Mouse (Mus musculus) forebrain, embryonic 15.5 days (tissue): ENCODE measurements at regions not wholly inside any gene's neighbourhood (a gene's known extent, or its start where the extent isn't known, plus 50 kb on each side); places are given as distances from the start of the nearest gene placed in this dataset.

Experiments used
- ATAC-seq: fragments of 200-750 bp; cut with Nextera tagmentation; replicated peaks from 2 replicates; pipeline ENCODE4 v1.8.0; 2017; ENCODE audit warnings: mild to moderate bottlenecking, moderate TSS enrichment, moderate library complexity
- H3K27ac ChIP-seq: fragments of 300-500 bp; sonication (generic); replicated peaks from 2 replicates; pipeline ENCODE4 v1.5.1; 2015; ENCODE audit warnings: mild to moderate bottlenecking, inconsistent platforms
- H3K27me3 ChIP-seq: fragments of 300-500 bp; sonication (generic); 2 replicates; pipeline ENCODE4 v1.6.1; 2015; ENCODE audit warnings: inconsistent platforms
- H3K36me3 ChIP-seq: fragments of 300-500 bp; sonication (generic); 2 replicates; pipeline ENCODE4 v1.6.1; 2015; ENCODE audit warnings: mild to moderate bottlenecking, inconsistent platforms
- H3K4me1 ChIP-seq: fragments of 300-500 bp; sonication (generic); 2 replicates; pipeline ENCODE4 v1.6.1; 2015; ENCODE audit warnings: inconsistent platforms
- H3K4me2 ChIP-seq: fragments of 300-500 bp; sonication (generic); replicated peaks from 2 replicates; pipeline ENCODE4 v1.6.1; 2015; ENCODE audit warnings: mild to moderate bottlenecking, inconsistent platforms
- H3K4me3 ChIP-seq: fragments of 300-500 bp; sonication (generic); 2 replicates; pipeline ENCODE4 v1.5.1; 2015; ENCODE audit warnings: mild to moderate bottlenecking, inconsistent platforms
- H3K9ac ChIP-seq: fragments of 300-500 bp; sonication (generic); replicated peaks from 2 replicates; pipeline ENCODE4 v1.6.1; 2015; ENCODE audit warnings: mild to moderate bottlenecking, inconsistent platforms
- H3K9me3 ChIP-seq: fragments of 300-500 bp; sonication (generic); 2 replicates; pipeline ENCODE4 v1.6.1; 2016; ENCODE audit warnings: inconsistent platforms
- WGBS: fragments of 180-500 bp; shearing (Covaris S2); methylation state at CpG from one replicate; pipeline ENCODE4 v1.1.7; 2015; ENCODE audit warnings: mixed read lengths; 5-methylcytosine and 5-hydroxymethylcytosine counted together

DNA sequence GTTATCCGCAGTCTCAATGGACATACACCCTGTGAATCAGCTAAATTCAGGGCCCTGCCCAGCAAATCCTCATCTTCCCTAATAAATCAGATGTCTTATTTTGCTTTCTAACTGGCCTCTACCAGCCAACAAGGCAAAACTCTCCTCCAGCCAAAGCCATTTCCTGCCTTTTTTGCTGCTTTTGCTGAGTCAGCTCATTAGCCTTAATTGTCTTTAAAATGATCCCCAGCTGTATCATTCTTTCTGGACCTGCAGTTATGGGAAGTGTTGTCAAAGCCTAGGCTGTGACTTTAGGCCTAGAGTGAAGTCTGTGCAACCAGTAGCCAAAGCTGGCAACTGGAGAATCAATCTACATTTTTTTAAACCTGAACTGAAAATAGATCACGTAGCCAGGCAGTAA, 81.4 kb downstream of the Mtpn start:
- no peaks in the 10 kb centered on the region for H3K4me1 ChIP-seq
- H3K27me3 ChIP-seq = no peaks in the 10 kb centered on the region
- H3K9me3 ChIP-seq = no peaks in the 10 kb centered on the region
- 90% methylated on average over 2 of the region's 2 CpGs for WGBS
- ATAC-seq = no peak
- H3K9ac ChIP-seq = no peak overlapping the region
- H3K4me2 ChIP-seq = no peak overlapping the region
- H3K27ac ChIP-seq = no peak overlapping the region
- H3K36me3 ChIP-seq = no peaks in the 10 kb centered on the region
- no peak overlapping the region for H3K4me3 ChIP-seq

- no peaks in the 10 kb centered on the region for H3K4me1 ChIP-seq
- H3K27me3 ChIP-seq = no peaks in the 10 kb centered on the region
- 94% methylated on average over 1 of the region's 1 CpGs for WGBS
- no peaks in the 10 kb centered on the region for H3K36me3 ChIP-seq
- no peak for ATAC-seq
- no peaks in the 10 kb centered on the region for H3K9me3 ChIP-seq
- no peak overlapping the region for H3K4me3 ChIP-seq
- H3K9ac ChIP-seq = no peak overlapping the region
- H3K4me2 ChIP-seq = no peak overlapping the region
- no peak overlapping the region for H3K27ac ChIP-seq
Measured at GRCm38 (mm10) chr6:35445007-35445406, 94.7 kb downstream of the Mtpn start.

GRCm38 (mm10) chr6:35426301-35426700, 100.4 kb upstream of the Fam180a start:
- no peak overlapping the region for H3K9ac ChIP-seq
- no peak for ATAC-seq
- H3K4me3 ChIP-seq = no peak overlapping the region
- H3K4me1 ChIP-seq = no peaks in the 10 kb centered on the region
- no peaks in the 10 kb centered on the region for H3K27me3 ChIP-seq
- 56% methylated on average over 3 of the region's 3 CpGs for WGBS
- H3K27ac ChIP-seq = no peak overlapping the region
- no peaks in the 10 kb centered on the region for H3K9me3 ChIP-seq
- no peak overlapping the region for H3K4me2 ChIP-seq
- H3K36me3 ChIP-seq = no peaks in the 10 kb centered on the region

DNA sequence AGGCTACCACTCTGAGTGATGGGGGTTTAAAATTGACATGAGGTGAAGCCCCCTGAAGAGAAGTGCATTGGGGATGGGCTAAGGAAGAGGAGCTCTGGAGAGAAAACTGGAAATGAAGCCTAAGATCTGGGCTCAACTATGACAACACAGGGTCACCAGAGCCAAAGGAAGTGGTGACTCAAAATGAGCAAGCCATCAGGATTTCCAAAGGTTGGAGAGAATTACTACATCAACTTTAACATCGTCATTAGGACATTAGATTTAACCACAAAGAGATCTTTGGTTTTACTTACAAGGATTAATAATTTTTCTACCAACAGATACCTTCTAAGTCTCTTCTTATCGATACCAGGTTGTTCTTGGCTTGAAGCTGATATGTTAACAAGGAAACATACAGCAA, 98.6 kb upstream of the Fam180a start:
- H3K4me1 ChIP-seq = no peaks in the 10 kb centered on the region
- 85% methylated on average over 2 of the region's 2 CpGs for WGBS
- no peak overlapping the region for H3K4me3 ChIP-seq
- no peaks in the 10 kb centered on the region for H3K9me3 ChIP-seq
- H3K27me3 ChIP-seq = no peaks in the 10 kb centered on the region
- no peak overlapping the region for H3K4me2 ChIP-seq
- no peaks in the 10 kb centered on the region for H3K36me3 ChIP-seq
- H3K9ac ChIP-seq = no peak overlapping the region
- H3K27ac ChIP-seq = no peak overlapping the region
- no peak for ATAC-seq

DNA sequence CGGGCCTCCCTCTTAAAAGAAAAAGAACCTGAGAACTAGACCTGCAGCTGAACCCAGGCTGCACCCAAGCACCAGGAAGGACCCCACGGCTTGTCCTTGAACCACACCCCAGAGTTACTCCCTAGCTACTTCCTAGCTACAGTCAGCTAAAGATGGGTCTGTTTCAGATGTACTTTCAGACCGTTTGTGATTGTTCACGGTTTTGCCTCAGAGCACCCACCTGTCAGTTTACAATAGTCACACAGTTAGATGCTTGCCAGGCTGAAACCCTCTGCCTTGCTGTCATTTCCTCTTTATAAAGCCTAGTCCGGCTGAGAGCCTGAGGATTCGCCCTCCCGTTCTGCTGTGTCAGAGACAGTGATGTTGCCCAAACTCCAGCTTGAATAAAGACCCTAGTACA, 95.0 kb upstream of the Fam180a start:
- Histone ChIP-seq H3K27me3 (no peaks in the 10 kb centered on the region), H3K4me3 (no peak overlapping the region), H3K4me1 (no peaks in the 10 kb centered on the region), H3K9ac (no peak overlapping the region), H3K27ac (no peak overlapping the region), H3K9me3 (no peaks in the 10 kb centered on the region), H3K4me2 (no peak overlapping the region), H3K36me3 (no peaks in the 10 kb centered on the region)
- 89% methylated on average over 7 of the region's 7 CpGs for WGBS
- no peak for ATAC-seq

DNA sequence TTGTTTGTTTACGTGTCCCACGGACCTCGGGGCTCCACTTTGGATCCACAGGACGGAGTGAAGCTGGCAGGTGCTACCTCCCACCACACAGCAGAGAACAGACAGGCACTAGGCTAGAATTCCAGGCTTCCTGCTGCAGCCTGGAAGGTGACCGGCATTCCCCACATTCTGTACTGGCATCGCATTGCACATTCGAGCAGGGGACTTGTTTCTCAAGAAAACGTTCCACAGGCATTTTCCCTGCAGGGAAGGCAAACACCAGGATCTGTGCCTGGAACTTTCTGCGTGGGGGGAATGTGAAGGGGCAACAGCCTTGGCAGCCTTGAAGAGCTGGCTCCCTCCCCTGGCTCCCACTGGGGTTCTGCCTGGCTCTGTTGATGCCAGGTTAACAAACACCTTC, 79.1 kb upstream of the Fam180a start:
- no peak for ATAC-seq
- Histone ChIP-seq H3K27me3 (no peaks in the 10 kb centered on the region), H3K4me1 (no peaks in the 10 kb centered on the region), H3K9me3 (no peaks in the 10 kb centered on the region), H3K4me2 (no peak overlapping the region), H3K9ac (no peak overlapping the region), H3K36me3 (no peaks in the 10 kb centered on the region), H3K4me3 (no peak overlapping the region), H3K27ac (no peak overlapping the region)
- 80% methylated on average over 9 of the region's 9 CpGs for WGBS

DNA sequence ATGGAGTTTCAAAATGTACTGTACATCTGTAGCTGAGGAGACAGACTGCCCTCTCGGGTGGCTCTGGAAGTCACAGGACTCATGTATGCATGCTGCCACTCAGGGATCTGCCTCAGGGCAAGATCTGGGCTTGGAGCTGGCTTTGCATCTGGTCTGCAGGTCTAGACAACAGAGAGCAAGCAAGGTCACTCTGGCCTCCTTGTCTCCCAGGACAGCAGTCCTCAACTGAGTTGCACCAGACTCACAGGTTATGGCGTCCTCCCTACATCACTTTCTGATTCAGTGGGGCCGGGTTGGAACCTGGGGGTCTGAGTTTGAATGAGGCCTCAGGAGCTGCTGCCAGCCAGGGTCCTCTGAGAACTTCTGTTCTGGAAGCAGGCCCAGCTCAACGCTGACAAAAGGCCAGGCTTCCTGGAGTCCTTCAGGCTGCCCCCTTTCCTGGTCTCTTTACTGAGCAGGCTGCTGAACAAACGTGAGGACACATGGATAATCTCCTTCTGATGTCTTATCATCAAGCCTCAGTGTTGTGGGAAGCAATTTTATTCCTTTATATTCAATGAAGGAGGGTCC, 77.5 kb upstream of the Fam180a start:
- WGBS = 82% methylated on average over 5 of the region's 5 CpGs
- Histone ChIP-seq H3K27ac (no peak overlapping the region), H3K4me1 (no peaks in the 10 kb centered on the region), H3K4me2 (no peak overlapping the region), H3K9ac (no peak overlapping the region), H3K9me3 (no peaks in the 10 kb centered on the region), H3K27me3 (no peaks in the 10 kb centered on the region), H3K36me3 (no peaks in the 10 kb centered on the region), H3K4me3 (no peak overlapping the region)
- ATAC-seq = no peak

- no peak for ATAC-seq
- no peak overlapping the region for H3K4me2 ChIP-seq
Measured at GRCm38 (mm10) chr6:35395726-35396125, 69.8 kb upstream of the Fam180a start.

DNA sequence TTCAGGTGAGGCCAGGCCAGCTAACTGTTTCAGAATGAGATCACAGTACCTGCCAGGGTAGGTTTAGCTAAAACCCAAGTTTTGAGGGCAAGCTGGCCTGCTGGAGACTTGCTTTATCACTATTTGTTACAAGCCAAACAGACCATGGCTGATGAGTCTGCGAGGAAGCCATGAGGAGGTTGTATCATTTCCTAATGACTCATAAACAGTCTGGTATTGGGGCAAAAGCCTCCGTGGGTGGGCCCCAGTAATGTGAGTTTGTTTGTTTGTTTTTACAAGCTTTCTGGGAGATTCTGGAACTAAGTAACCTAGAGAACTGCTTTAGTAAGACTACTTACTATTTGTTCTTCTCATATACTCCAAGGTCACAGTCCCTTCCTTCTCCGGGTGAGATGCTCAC, 62.9 kb upstream of the Fam180a start:
- Histone ChIP-seq H3K27me3 (no peaks in the 10 kb centered on the region), H3K27ac (no peak overlapping the region), H3K4me2 (no peak overlapping the region), H3K4me1 (no peaks in the 10 kb centered on the region), H3K36me3 (no peaks in the 10 kb centered on the region), H3K9ac (no peak overlapping the region), H3K4me3 (no peak overlapping the region), H3K9me3 (no peaks in the 10 kb centered on the region)
- WGBS = 85% methylated on average over 3 of the region's 3 CpGs
- ATAC-seq = no peak

More at GRCm38 (mm10) chr6:35395726-35396125, 69.8 kb upstream of the Fam180a start:
- Histone ChIP-seq H3K36me3 (no peaks in the 10 kb centered on the region), H3K27me3 (no peaks in the 10 kb centered on the region), H3K4me1 (no peaks in the 10 kb centered on the region), H3K9ac (no peak overlapping the region), H3K9me3 (no peaks in the 10 kb centered on the region), H3K4me3 (no peak overlapping the region), H3K27ac (no peak overlapping the region)
- 96% methylated on average over 8 of the region's 9 CpGs for WGBS

- no peaks in the 10 kb centered on the region for H3K9me3 ChIP-seq
- ATAC-seq = no peak
- no peak overlapping the region for H3K27ac ChIP-seq
- H3K9ac ChIP-seq = no peak overlapping the region
- no peaks in the 10 kb centered on the region for H3K4me1 ChIP-seq
- H3K4me2 ChIP-seq = no peak overlapping the region
- no peaks in the 10 kb centered on the region for H3K36me3 ChIP-seq
- no peak overlapping the region for H3K4me3 ChIP-seq
- WGBS = 84% methylated on average over 3 of the region's 3 CpGs
- no peaks in the 10 kb centered on the region for H3K27me3 ChIP-seq
Measured at GRCm38 (mm10) chr6:35381536-35381935, 55.6 kb upstream of the Fam180a start.

GRCm38 (mm10) chr6:35380721-35381466, 55.0 kb upstream of the Fam180a start:
- peak overlapping the region; percentile 16; the same call in 1 of the 2 replicates for H3K4me2 ChIP-seq
- WGBS = 23% methylated on average over 11 of the region's 11 CpGs
- ATAC-seq = peak; percentile 84
- no peaks in the 10 kb centered on the region for H3K36me3 ChIP-seq
- H3K27me3 ChIP-seq = no peaks in the 10 kb centered on the region
- H3K9me3 ChIP-seq = no peaks in the 10 kb centered on the region
- no peaks in the 10 kb centered on the region for H3K4me1 ChIP-seq
- H3K27ac ChIP-seq = no peak overlapping the region
- H3K4me3 ChIP-seq = no peak overlapping the region
- H3K9ac ChIP-seq = no peak overlapping the region

- Histone ChIP-seq H3K4me3 (no peak overlapping the region), H3K4me1 (no peaks in the 10 kb centered on the region), H3K4me2 (no peak overlapping the region; the same call in 1 of the 2 replicates), H3K36me3 (no peaks in the 10 kb centered on the region), H3K9ac (no peak overlapping the region), H3K27me3 (no peaks in the 10 kb centered on the region), H3K27ac (no peak overlapping the region), H3K9me3 (no peaks in the 10 kb centered on the region)
- 8% methylated on average over 8 of the region's 8 CpGs for WGBS
- ATAC-seq = 0 out of 2 replicates have a peak, but pooled peaks have one; percentile 32
Measured at GRCm38 (mm10) chr6:35379890-35380289, 53.9 kb upstream of the Fam180a start.

- ATAC-seq = no peak
- no peaks in the 10 kb centered on the region for H3K36me3 ChIP-seq
- no peaks in the 10 kb centered on the region for H3K9me3 ChIP-seq
- no peak overlapping the region for H3K27ac ChIP-seq
- no peak overlapping the region for H3K4me3 ChIP-seq
- WGBS = 93% methylated on average over 6 of the region's 6 CpGs
- no peaks in the 10 kb centered on the region for H3K4me1 ChIP-seq
- no peak overlapping the region for H3K9ac ChIP-seq
- no peaks in the 10 kb centered on the region for H3K27me3 ChIP-seq
- H3K4me2 ChIP-seq = no peak overlapping the region
Measured at GRCm38 (mm10) chr6:35378851-35379250, 52.9 kb upstream of the Fam180a start.
